Mouse (Mus musculus) kidney, postnatal 36 days (tissue): ENCODE results near the gene Sgce.
"Not testable (repeated sequence)": the region's sequence is repeated elsewhere in the genome, so short reads cannot be mapped to it uniquely, and the experiment has no call there.

Experiments
- DNase-seq, 2 experiments: peaks; one replicate each; pipeline ENCODE4 v3.0.0; 2021 to 2022; ENCODE audit warnings: mixed read lengths in 2 of 2

The Sgce gene

DNA sequence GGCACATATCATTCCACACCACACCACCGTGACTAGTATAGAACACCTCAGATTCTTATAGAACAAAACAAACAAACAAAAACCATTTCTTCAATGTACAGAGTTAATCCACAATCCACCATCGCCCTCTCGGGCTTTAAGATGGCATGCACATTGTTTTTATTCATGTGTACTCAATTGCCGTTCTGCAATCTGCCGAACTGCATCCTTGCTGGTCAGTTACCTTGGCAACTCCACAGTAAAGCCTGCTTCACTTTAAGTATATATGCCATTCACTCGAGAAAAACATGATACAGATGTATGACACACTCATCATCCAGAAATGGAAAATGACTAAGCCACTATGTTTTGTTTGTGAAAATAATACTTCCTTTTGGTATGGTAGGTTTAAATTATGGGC is 24.9 kb downstream of the Sgce start:
- DNase-seq = no peak

DNA sequence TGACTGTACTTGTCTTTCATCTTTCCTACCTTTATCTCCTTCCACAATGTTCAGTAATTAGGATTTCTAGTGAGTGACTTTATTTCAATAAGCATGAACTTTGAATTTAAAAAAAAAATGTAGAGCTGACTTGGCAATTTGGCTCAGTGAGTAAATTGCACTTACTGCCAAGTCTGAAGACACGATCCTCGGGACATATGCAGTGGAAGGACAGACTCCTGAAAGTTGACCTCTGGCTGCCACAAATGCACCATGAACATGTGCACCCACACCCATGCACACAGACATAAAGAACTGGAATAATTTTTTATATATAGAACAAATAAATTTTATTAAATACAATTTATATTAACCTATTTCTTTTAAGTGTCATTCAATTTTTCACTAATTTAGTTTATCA is 29.7 kb downstream of the Sgce start:
- DNase-seq = no peak

DNA sequence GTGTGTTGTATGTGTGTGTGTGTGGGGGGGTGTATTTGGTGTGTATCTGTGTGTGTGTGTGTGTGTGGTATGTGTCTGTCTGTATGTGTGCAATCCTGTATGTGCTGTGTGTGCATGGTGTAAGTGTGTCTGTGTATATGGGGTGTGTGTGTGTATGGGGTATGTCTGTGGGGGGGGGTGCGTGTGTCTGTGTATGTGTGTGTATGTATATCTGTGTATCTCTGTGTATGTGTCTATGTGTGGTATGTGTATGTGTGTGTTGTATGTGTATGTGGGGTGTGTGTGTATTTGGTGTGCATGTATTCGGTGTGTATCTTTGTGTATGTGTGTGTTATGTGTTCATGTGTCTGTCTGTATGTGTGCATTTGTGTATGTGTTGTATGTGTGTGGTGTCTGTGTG is 30.8 kb downstream of the Sgce start:
- DNase-seq = no peak

DNA sequence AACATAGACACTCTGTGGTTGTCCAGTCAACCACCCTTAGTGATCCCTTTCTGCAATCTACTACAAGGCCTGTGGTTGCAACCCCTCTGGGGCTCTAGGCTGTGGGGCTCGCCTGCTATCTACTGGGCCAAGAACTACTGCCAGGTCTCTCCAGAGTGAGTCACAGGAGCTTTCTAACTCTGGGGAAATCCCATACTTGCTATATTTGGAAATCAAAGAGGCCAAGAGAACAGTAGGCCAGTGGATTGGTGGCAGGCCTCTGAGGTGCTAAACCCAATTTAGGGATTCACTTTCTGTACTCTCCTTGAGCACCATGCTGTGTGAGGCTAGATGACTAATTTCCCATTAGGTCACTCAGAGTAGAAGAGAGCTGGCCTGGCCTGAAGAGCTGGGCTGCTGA is 38.0 kb downstream of the Sgce start:
- no peak for DNase-seq

DNA sequence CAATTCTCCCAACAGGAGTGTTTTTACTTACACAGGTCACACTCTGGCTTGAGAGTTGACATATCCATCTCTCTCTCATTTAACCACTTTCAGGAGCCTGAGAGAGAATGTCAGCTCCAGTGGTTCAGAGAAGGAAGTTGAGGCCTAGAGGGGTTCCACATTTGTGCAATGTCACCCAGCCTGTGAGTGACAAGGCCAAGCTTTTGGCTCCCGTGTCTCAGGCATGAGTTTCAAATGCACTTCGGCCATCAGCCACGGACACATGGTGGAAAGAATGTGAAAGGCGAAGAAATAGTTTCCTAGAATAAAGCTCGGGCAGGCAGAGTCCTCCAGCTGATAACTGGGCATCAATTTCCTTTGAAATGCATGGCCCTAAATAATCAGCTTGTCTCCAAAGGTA is 40.6 kb downstream of the Sgce start:
- no peak for DNase-seq

DNA sequence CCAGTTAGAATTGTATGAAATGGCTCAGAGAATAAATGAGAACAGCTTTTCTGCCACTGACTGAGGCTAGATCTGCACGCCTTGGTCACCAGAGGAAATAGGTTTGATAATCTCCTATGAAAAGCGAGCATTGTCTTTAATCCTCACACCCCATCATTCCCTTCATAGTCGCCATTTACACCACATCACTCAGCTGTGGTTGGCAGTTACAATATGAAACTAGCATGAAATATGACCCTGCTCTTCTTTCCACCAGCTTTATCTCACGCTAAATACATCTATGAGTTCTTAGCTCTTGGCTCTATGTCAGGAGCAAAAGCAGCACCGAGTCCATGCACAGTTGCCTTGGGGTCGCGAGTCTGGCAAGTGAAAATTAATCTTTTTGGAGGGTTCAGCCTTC is 43.1 kb downstream of the Sgce start:
- DNase-seq = no peak

DNA sequence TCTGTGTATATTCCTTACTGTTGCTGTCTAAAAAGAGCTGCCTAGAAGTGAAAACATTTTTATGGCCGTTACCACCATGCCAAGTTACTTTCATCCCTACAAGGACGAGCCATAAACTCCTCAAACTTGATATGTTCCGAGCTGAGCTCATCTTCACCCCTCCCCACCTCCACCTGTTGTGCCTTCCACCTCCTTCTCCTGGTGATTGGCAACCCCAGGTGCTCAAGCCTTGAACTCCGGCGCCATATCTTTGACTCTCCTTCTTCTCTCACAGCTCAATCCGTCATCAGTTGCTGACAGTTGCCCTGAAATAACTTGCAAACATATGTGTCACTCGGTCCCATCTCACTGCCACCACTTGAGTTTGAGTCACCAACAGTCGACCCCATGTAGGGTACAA is 45.4 kb downstream of the Sgce start:
- no peak for DNase-seq

DNA sequence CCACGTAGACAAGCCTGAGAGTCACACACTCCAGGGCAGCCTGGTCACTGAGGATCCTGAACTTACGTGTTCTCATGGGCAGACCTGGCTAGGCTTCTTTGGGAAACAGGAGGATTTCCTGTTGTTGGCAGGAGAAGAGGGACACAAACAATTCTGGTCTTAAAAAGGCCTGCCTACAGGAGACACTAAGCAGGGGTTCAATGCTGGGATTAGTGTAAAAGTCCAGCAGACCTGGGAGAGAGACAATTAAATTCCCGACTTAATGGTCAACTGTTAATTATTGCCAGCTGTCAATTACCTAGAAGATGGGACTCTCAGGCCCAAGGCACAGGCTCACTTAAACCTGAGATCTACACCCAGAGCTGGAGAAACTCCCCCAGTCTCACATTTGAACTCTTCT is 51.2 kb downstream of the Sgce start:
- no peak for DNase-seq

DNA sequence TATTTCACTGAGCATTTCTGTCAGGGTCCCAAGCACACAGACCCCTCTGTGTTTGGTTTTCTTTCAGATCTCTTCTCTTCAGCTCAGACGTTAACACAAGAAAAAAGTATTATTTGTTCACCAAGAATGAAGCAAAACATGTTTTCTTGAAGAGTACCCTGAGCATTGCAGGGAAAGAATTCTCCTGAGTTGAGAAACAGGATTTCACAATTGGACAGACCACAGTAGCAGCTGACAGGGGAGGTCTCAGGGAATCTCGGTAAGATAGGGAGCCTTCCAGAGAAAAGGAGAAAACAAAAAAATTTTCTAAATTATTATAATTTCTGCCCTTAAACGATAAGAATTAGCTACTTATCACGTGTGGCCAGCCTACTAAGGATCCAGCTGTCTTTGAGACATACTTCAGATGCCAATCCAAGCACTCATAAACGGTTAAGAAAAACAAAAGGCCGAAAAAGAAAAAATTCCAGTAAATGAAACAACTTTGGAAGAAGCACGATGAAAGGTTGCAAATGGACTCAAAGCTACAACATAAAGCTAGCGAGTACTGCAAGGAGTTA is 52.3 kb downstream of the Sgce start:
- no peak for DNase-seq

DNA sequence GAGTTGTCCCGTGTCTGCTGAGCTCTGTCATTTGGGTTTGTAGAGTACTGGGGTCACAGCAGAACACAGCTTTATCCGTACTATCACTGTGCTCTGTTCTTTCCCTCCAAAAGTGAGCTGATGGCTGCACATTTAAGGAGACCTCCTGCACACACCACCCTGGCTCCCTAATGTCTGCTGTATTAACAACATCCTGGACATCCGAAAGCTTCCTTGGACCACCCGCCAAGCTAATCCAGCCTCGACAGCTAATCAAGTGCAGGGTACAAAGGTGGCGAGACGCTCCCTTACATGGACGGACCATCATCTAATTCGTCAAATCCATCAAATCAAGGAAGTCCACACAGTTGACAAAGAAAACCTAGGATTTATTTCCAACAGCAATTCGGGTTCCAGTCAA is 53.5 kb downstream of the Sgce start:
- DNase-seq = no peak

DNA sequence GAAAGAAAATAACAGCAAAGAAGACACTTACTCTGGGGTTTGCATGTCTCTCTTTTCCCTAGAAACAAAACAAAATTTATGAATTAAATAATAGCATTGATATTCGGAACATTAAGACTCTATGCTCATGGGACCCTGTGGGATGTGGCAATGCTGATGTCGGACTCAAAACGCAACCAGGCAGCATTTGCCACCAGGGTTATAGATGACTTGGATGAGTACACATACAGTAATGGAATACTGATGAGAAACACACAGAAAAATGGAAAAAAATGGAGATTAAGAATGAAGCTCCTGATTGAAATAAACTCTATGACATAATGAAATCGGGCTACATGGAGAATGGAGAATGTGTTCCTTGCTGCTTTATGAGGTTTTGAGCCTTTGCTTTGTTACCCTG is 56.6 kb downstream of the Sgce start:
- DNase-seq = no peak

DNA sequence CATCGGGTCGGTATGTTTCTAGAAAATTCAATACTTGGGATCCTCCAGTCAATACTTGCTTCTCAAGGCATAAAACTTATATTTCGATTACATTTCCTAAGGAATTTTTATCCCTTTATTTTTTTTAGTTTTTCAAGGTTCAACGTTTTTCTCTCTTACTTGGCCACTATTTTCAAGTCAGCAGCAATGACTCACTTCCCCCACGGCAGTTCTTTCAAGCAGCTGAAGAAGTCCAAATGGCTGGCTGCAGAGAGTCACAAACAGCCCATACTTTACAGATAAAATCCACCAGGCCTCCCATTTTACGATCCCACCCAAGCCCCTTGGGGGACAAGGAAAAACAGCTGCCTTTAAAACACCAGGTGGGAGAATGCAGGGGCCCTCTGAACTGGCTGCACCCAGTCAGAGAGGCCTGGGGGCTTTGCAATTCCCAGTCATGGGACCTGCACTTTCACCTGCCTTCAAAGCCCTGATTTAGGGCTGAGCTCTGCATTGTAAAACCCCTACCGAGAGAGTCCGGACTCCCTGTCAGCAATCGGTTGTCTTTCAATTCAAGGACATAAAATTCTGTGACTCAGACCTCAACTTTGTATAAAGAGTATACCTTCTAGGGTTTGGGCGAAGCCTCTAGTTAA is 62.2 kb downstream of the Sgce start:
- no peak for DNase-seq

DNA sequence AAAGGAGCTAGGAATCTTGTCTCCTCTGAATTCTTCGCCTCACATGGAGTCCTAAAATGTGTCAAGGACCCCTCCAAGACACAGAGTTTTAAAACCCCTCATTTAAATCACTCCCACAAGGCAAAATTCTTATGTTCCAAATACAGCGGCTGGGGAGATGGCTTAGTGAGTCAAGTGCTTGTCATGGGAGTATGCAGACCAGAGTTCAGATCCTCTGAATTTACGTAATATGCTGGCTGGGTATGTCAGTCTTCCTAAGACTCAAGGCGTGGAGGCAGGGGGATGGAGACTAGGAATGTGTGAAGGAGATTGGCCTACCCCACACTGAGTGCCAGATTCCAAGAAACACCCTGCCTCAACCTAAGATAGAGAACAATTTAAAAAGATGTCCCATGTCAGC is 66.4 kb downstream of the Sgce start:
- DNase-seq = no peak

DNA sequence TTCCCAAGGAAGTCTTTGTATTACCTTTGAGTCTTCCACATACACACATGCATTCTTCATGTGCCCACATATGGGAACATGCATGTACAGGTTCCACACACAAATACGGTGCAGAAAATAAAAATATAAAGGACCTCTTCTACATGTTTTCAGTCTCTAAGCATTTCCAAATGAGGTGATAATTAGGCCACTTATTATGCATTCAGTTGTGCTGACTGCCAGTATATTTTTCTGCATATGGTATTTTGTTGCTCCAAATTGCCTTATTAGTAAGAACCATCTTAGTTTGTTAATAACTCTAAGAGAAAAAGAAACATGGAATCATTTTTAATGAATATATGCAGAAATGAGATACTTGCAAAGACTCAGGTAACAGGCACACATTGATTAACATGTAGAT is 67.0 kb downstream of the Sgce start:
- DNase-seq = no peak

DNA sequence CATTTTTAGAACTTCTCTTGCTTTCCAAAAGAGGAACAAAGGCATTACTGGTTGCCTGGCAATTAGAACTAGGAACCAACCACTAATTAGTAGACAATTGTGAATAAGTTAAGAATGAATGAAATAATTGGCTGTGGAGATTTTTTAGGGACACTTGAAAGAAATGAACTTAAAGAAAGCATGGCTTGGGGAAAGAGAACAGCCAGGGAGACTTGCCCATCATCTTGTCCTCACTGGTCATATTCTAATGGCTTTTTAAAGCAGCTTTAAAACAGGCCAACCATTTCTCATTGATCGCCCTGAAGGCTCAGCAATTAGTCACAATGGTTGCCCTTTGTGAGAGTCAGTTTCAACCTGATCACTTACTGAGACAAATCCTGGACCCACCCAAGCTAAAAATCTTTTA is 69.6 kb downstream of the Sgce start:
- DNase-seq = no peak

DNA sequence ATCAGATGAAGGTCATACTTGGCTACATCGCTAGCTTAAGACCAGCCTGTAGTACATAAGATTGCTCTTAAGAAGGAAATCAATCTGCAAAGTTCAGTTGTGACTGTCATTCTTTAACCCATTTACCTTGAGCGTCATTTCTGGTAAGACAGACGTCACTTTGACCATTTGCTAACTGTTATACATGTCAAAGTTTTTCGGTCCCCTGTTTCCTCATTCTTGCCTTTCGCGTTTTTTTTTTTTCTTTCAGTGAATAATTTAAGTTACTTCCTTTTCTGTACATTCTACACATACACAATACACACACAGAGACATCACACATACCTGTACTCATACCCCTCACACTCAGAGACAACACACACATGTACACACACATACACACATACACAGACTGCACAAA is 81.9 kb downstream of the Sgce start:
- DNase-seq = no peak

DNA sequence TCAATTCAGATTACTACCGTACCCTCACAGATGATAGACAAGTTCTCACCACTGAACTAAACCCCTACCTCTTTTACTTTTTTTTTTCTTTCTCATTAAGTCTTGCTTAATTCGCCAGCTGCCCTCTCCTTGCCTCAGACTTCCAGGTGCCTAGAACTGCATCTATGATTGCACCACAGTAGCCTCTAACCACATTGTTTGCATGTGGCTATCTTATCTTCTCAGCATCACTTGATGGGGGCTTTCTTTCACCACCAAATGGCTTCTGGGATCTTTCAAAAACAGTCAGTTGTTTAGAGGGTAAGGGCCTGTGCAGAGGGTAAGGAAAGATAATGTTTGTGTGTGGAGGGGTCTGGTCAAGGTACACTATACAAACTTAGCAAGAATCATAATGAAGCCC is 82.7 kb downstream of the Sgce start:
- DNase-seq = no peak

DNA sequence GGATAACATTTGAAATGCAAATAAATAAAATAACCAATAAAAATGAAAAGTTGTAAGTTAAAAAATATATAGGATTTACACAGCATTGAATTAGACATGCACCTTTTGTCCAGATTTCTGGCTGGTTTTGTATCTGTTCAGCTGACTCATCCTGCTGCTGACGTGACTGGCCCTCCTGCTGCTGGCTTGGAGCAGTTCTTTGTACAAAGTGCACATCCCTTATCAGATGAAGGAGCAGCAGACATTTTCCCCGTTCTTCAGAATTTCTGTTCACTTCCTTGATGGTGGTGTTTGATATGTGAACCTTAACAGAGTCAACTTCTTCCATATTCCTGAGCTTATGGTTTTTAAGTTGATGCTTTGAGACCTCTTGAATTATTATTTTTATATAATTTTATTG is 83.5 kb downstream of the Sgce start:
- no peak for DNase-seq

DNA sequence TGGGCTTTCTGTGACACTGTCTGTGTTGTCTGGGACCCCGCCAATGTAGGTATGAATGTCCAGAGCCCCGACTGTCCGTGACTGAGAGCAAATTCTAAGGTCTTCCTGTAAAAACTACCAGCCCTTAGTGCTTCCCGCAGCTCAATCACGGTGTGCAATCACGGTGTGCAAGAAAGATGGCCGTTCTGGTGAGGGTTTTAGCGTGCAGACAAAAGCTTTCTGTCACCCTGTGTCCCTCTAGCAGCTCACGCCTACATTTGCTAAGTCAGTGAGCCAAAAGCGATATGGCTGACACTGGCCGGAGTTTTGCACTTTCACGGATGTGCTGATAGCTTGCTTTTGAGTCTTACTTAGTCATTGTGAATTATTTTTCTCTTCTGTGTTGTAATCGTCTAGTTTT is 88.1 kb downstream of the Sgce start:
- no peak for DNase-seq

DNA sequence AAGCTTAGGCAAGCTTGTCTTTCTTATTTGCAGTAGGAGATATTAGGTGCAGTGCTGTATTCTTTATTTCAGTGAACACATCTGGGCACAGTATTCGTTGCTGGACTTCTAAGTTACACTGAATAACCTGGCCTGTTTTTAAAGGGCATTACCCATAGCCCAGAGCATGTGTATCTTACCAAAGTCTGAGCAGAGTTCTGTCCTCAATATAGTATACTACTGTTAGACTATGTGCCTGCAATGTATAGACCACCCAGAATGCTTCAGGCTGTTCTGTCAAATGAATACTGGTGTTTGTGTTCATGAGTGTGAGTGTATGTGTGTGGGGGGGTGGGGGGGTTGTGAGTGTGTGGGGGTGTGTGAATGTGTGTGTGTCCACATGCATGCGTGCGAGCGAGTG is 91.1 kb downstream of the Sgce start:
- no peak for DNase-seq

DNA sequence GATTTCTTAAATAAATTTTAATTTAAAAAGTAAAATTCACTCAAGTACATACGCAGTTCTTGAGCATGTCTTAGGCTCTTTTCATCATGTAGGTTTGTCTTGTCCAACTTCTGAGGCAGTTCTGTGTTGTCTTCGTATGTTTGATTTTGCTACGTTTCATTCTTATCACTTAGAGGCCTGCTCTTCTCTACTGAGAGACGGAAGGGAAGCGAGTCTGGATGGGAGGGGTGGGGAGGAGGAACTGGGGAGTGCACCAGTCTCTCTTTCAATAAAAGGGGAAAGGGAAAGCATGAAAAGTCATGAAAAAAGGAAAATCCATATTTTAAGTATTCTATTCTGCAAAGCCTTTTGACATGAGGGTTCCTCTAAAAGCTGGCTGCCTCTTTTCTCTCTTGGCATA is 91.5 kb downstream of the Sgce start:
- DNase-seq = no peak

DNA sequence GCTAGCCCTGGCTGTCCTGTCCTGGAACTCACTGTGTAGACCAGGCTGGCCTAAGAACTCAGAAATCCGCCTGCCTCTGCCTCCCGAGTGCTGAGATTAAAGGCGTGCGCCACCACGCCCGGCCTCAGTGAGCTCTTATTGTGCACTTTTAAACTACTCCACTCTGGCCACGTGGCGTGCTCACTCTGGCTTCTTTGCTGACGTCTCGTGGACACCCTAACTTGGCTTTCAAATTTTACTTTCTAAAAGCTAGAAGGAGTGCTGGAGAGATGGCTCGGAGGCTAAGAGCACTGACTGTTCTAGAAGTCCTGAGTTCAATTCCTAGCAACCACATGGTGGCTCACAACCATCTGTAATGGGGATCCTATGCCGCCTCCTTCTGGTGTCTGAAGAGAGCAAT is 93.3 kb downstream of the Sgce start:
- not testable (repeated sequence) for DNase-seq

DNA sequence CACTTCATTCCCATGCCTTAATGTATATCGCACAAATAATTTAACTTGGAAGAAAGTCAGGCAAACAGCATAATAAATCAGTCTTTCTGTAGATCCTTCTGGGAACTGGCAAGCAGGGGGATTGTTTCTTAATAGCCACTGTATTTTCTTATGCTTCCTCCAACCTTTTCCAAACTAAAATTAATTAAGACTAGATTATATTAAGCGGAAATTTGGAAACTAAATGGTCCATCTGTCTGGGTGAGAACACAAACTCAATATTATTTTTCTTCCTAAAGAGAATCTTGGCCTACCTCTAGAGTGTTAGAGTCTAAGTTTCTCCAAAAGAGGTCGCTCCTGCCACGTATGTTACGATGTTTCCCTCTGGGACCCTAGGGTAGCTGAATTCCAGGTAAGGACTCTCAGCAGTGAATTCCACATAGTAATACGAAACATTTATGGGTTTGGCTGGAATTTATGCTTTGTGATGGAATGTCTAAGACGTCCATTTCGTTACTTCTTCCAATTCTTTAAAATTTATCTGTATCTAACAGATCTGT is 94.3 kb downstream of the Sgce start:
- no peak for DNase-seq

DNA sequence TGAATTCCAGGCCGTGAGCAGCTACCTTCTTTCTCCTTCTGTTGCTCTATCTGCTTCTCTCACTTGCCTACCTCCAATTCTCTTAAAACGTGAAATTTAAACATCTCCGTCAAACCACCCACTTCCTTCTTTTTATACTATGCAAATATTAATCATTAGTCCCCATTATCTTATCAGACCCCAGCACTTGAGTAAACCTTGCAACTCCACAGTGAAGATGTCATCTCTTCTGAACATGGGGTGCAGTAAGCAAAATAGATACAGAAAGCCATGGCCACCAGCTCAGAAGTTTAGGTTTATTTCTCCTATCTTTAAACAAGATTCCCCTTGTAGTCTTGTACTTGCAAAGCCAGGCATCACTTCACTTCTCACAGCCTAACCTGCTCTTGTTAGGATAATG is 99.7 kb downstream of the Sgce start:
- no peak for DNase-seq

DNA sequence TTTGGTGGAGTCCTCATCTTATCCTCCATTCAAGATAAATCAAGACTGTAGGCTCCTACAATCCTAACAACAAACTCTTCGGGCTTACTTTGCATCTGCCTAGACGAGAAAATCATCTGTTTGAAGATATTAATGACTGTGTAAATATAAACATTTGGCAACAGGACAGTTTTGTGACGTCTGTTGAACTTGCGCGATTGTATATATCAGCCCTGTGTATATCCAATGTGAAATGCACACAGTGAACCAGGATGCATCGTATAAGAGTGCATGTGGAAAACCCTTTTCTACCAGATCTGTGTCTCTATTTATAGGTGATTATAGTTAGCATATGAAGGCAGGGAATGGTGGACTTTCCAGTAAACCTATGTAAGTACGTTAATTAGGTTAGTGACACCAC is 104.9 kb downstream of the Sgce start:
- DNase-seq = no peak
